Mouse (Mus musculus) small intestine, adult 2 months (tissue): Measurements from ENCODE around the gene Tmem127. TPM values are rescaled to one million over a fixed set of nuclear protein-coding genes. Genes with fewer than 3 reads are reported as not detected.
"Not testable (repeated sequence)": the region's sequence is repeated elsewhere in the genome, so short reads cannot be mapped to it uniquely, and the experiment has no call there.

Source experiments
- H3K27ac ChIP-seq: fragments of 200-500 bp; 2 replicates; pipeline ENCODE4 v1.5.1; 2012; ENCODE audit warnings: low read depth, low read length, control low read depth, inconsistent platforms; ENCODE audit not compliant: insufficient read depth
- H3K27me3 ChIP-seq: fragments of 200-500 bp; 2 replicates; pipeline ENCODE4 v1.6.1; 2012; ENCODE audit warnings: mild to moderate bottlenecking, moderate library complexity, low read length, inconsistent platforms; ENCODE audit not compliant: control insufficient read depth, insufficient read depth
- H3K36me3 ChIP-seq: fragments of 200-500 bp; 2 replicates; pipeline ENCODE4 v1.6.1; 2012; ENCODE audit warnings: mild to moderate bottlenecking, low read length, control low read depth, inconsistent platforms; ENCODE audit not compliant: control insufficient read depth, insufficient read depth
- H3K4me1 ChIP-seq: fragments of 200-500 bp; 2 replicates; pipeline ENCODE4 v1.6.1; 2012; ENCODE audit warnings: low read length, inconsistent platforms, mixed read lengths; ENCODE audit not compliant: control insufficient read depth, insufficient read depth, insufficient read length
- H3K4me3 ChIP-seq: fragments of 200-500 bp; 2 replicates; pipeline ENCODE4 v1.5.1; 2012; ENCODE audit warnings: low read depth, mild to moderate bottlenecking, control low read depth, inconsistent platforms, low read length, moderate library complexity
- CTCF ChIP-seq: fragments of 200-500 bp; IDR thresholded peaks from 2 replicates; pipeline ENCODE4 v1.5.1; 2012; ENCODE audit warnings: low read depth, mild to moderate bottlenecking, control low read depth, inconsistent platforms, low read length, moderate library complexity, mixed read lengths; ENCODE audit not compliant: insufficient replicate concordance, insufficient read length; ENCODE audit errors: extremely low read depth
- POLR2A ChIP-seq: fragments of 200-500 bp; IDR thresholded peaks from 2 replicates; pipeline ENCODE4 v1.6.1; 2012; ENCODE audit warnings: low read depth, mild to moderate bottlenecking, control low read depth, inconsistent platforms, low read length, moderate library complexity
- WGBS: fragments of 180-500 bp; shearing (Covaris S2); methylation state at CpG from one replicate; pipeline ENCODE4 v1.1.7; 2018; 5-methylcytosine and 5-hydroxymethylcytosine counted together
- polyA plus RNA-seq: library from polyadenylated mRNA; depleted of rRNA; stranded (reverse); fragments of >200 nt; gene quantifications from 2 replicates; pipeline ENCODE4 v1.2.3, GENCODE M21; 2012

Gene Tmem127
- polyA plus RNA-seq, 1 experiment: 183 TPM

DNA sequence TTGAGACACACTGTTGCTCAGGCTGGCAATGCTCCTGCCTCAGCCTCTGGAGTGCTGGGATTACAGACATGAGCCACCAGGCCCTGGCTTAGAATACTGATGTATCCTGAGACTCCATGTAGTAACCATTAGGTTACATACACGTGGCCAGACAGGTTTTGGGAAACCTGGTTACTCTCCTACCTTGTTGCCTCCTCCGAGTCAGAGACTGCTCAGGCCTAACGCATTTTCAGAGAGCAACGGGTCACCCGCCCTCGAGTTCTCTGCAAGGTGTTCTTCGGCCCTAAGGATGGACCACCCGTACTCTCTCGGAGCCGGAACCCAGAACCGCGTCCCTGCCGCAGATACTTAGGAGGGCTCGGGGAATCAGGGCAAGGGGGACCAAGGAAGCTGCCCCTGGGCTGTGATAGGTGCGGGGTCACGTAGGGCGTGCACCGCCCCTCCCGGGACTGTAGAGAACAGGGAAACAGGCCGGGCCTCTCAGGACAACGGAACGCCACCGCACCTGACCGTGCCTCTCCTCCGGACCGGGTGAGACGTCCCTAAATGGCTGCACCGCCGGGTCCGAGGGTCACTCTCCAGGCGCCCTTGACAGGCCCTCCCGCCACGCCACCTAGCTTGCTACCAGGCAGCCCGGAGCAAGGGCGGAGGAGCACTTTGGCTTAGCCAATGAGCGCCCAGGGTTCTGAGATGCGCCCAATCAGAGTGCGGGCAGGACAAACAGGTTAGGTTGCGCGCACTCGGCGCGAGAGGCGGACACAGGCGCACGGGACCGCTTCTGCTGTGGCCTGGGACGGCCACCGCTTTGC is 22.0 kb downstream of the Tmem127 start, which contains the start of gene Stard7:
Gene Stard7, plus strand, starts transcription at position 728 of the 809 bp plus-strand sequence.
- Histone ChIP-seq H3K4me3 (peak within 1 kb of the TSS; percentile 81), H3K4me1 (peaks cover 5% of the 10 kb centered on the region; the same call in 1 of the 2 replicates), H3K36me3 (peaks cover 2% of the 10 kb centered on the region; the same call in 1 of the 2 replicates), H3K27me3 (no peaks in the 10 kb centered on the region), H3K27ac (peak within 1 kb of the TSS; percentile 87)
- WGBS: under 1% methylated on average over 49 of the region's 49 CpGs
- TF ChIP-seq POLR2A (peak; percentile 55), CTCF (no peak)

DNA sequence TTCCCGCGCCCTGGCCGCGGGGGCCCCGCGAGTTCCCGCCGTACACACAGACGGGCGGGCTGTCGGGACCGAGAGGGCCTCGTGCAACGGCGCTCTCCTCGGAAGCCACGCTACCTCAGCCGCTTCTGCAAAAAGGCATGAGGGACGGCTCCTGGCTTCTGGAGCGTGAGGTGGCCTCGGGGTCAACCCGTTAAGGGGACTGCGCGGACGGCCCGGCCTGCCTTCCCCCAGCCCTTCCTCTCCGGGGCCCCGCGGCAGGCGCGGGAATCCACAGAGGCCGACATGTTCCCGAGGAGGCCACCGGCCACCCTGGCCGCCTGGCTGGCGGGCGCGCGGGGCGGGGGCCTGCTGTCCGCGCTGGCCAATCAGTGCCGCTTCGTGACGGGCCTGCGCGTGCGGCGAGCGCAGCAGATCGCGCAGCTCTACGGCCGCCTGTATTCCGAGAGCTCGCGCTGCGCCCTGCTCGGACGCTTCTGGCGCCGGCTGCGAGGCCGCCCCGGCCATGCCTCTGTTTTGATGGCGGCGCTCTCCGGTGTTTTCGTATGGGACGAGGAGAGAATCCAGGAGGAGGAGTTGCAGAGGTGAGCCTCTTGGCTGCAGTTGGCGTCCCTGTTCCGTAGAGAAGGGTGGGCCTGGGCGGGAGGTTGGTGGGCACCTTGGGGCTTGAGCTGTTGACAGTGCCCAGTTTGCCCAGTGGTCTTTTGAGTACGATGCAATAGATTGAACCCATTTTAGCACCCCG is 22.8 kb downstream of the Tmem127 start:
- no peaks in the 10 kb centered on the region for H3K27me3 ChIP-seq
- peaks cover 5% of the 10 kb centered on the region; the same call in 1 of the 2 replicates for H3K4me1 ChIP-seq
- peak overlapping the region; percentile 87 for H3K27ac ChIP-seq
- H3K36me3 ChIP-seq: peaks cover 2% of the 10 kb centered on the region; the same call in 1 of the 2 replicates
- H3K4me3 ChIP-seq: peak overlapping the region; percentile 81
- peak; percentile 46; the same call in 1 of the 2 replicates for TF ChIP-seq POLR2A
- TF ChIP-seq CTCF: no peak
- under 1% methylated on average over 72 of the region's 75 CpGs for whole genome bisulfite sequencing

DNA sequence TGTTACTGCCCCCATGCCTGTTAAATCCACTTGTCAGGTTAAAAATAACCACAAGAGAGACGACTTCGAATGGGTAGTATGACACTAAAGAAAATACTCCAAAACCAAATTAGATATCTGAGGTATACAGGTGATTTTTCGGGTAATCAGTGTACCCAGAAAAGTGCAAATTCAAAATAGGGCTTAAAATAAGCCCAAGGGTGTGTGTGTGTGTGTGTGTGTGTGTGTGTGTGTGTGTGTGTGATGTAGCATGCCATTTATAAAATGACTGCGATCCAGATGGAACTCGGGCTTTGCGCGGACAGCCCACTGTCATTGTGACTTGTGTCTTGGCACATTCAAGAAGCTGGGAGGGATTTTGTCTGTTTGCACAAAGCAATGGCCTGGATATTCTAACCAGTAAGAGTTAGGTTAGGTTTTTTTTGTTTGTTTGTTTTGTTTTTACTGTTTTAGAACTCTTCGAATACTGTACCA is 23.4 kb downstream of the Tmem127 start:
- Histone ChIP-seq H3K4me3 (peak overlapping the region; percentile 81), H3K27ac (no peak overlapping the region), H3K27me3 (no peaks in the 10 kb centered on the region), H3K36me3 (peaks cover 2% of the 10 kb centered on the region; the same call in 1 of the 2 replicates), H3K4me1 (peaks cover 5% of the 10 kb centered on the region)
- 2% methylated on average over 8 of the region's 8 CpGs for WGBS
- TF ChIP-seq CTCF (no peak), POLR2A (no peak)

DNA sequence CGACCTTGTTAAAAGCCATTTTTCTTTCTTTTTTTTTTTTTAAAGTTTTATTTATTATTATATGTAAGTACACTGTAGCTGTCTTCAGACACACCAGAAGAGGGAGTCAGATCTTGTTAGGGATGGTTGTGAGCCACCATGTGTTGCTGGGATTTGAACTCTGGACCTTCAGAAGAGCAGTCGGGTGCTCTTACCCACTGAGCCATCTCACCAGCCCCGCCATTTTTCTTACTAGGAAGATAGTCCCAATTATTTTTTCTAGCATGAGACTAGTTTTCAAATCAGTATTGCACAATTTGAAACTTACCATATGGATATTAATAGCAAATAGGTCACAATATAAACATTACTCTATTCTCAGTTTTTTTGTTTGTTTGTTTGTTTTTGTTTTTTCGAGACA is 24.3 kb downstream of the Tmem127 start:
- not testable (repeated sequence) for H3K27me3 ChIP-seq

DNA sequence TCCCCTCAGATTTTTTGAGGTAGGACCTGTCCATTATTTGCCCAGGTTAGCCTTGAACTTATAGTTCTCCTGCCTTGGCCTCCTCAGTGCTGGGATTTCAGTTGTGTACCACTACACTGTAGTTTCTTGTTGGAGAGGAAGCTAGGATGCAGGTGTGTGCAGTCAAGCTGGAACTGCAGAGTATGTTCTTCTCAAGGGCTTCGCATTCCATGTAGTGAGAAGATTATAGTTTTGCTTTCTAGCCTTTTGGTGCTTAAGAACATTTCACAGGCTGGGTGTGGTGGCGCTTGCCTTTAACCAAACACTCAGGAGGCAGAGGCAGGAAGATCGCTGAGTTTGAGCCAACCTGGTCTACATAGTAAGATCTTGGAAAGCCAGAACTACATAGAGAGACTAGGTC is 25.1 kb downstream of the Tmem127 start:
- TF ChIP-seq POLR2A (no peak), CTCF (no peak)
- Histone ChIP-seq H3K27ac (no peak overlapping the region), H3K36me3 (peaks cover 2% of the 10 kb centered on the region; the same call in 1 of the 2 replicates), H3K27me3 (no peaks in the 10 kb centered on the region), H3K4me1 (peaks cover 5% of the 10 kb centered on the region), H3K4me3 (no peak overlapping the region)
- WGBS: 94% methylated on average over 3 of the region's 3 CpGs

More for the DNA sequence above, 24.3 kb downstream of the Tmem127 start:
- not testable (repeated sequence) for H3K4me1 ChIP-seq, H3K36me3 ChIP-seq, H3K4me3 ChIP-seq, H3K27ac ChIP-seq
- 70% methylated on average over 4 of the region's 4 CpGs for WGBS

DNA sequence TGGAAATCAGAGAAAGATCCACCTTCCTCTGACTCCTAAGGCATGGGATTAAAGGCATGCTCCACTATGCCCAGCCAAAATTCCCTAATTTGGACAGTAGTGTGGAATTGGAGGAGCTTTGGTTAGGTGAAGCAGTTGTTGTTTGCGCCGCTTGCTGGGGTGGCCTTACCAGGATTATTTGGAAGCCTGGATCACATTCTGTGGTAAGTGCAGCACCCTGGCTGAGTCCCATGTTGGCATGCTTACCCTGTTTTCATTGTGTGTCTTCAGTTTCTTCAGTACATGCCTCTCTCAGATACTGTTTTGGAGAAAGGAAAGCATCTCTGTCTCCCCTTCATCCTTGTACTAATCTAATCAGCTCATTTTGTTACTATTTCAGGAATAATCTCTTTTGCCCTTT is 26.9 kb downstream of the Tmem127 start:
- H3K4me3 ChIP-seq: no peak overlapping the region
- no peaks in the 10 kb centered on the region for H3K27me3 ChIP-seq
- peaks cover 2% of the 10 kb centered on the region; the same call in 1 of the 2 replicates for H3K36me3 ChIP-seq
- H3K4me1 ChIP-seq: peaks cover 5% of the 10 kb centered on the region
- no peak overlapping the region for H3K27ac ChIP-seq
- TF ChIP-seq CTCF: no peak
- no peak for TF ChIP-seq POLR2A
- 88% methylated on average over 2 of the region's 2 CpGs for WGBS

DNA sequence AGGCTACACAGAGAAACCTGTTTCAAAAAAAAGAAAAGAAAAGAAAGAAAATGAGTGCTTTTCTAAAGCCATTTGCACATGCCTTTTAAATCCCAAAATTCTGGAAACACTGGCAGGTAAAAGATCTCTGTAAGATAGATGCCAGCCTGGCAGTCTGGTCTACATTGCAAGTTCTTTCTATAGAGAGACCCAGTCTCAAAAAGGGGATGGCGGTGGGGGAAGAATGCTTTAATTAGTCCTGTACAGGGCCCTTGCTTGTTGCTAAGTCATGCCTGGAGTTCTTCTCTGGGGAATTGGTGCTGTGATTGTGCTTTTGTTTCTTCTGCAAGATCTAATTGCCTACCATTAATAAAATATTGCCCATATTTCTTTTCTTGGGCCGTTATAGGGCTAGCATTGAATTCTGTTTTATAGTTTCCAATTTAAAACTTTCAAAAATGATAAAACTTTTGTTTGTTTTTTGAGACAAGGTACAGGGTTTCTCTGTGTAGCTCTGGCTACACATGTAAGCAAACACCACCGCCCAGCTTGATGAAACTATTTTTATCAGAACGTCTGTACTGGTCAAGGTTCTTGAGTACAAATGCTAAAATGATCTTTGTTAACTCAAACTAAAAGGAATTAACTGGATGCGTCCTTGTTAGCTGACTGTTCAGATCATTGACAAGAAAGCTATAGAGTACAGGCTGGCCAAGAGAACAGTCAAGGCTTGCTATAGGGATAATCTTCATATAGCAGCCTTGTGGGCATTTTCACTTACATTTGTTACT is 28.0 kb downstream of the Tmem127 start:
- no peak overlapping the region for H3K27ac ChIP-seq
- H3K4me3 ChIP-seq: no peak overlapping the region
- H3K27me3 ChIP-seq: no peaks in the 10 kb centered on the region
- TF ChIP-seq CTCF: no peak
- no peak for TF ChIP-seq POLR2A
- WGBS: 39% methylated on average over 5 of the region's 5 CpGs
- peaks cover 2% of the 10 kb centered on the region; the same call in 1 of the 2 replicates for H3K36me3 ChIP-seq
- H3K4me1 ChIP-seq: peaks cover 5% of the 10 kb centered on the region
